Mouse (Mus musculus): ENCODE data around the gene Kat6b.

The Kat6b gene

GRCm38 (mm10) chr14:21548952-21549607 is 67.8 kb downstream of the Kat6b start:
- in situ Hi-C loops (cut with MboI; ENCODE audit: low pct_unique_long_range_greater_than_20kb in 1 of 2, low sequenced_read_pairs in 2 of 2, unreplicated experiment in 1 of 2) = no loop called here

DNA sequence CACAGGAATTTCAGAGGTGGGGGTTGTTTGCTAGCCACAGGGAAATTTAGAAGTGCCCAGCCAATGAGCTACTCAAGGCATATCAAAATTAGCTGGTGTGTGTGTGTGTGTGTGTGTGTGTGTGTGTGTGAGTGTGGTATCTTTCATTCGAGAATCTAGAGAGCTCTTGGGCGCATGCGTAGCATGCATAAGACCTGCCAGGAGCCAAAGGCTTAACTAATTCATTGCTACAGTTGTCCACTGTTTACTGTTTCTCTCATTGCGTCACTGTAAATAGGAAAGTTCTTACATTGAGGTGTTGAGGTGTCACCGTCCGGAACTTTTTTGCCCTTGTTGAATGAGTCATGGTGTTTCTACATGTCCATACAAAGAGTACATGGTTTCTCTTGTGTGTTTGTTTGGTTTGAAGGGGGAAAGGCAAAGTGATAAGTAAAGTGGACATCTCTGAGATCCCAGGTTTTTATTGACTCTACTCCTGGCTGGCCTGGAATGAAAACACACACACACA is 68.4 kb downstream of the Kat6b start:
- in situ Hi-C loops (cut with MboI; ENCODE audit: low pct_unique_long_range_greater_than_20kb in 1 of 2, low sequenced_read_pairs in 2 of 2, unreplicated experiment in 1 of 2) = no loop called here

DNA sequence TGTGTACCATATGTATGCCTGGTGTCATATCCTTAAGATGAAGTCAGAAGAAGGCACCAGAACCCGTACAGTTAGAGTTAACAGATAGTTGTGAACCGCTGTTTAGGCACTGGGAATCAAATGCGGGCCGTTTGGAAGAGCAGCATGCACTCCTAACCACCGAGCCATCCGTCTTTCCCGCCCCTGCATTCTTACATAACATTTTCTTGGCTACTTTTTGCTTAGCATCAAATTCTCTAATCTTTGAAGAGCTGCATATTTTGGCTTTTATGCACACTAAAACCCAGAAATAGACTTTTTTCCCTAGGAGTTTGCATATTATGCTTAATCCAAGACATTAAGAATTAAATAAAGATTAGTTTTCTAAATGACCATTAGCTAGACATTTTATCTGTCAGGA is 69.3 kb downstream of the Kat6b start:
- in situ Hi-C loops (cut with MboI; ENCODE audit: low pct_unique_long_range_greater_than_20kb in 1 of 2, low sequenced_read_pairs in 2 of 2, unreplicated experiment in 1 of 2) = no loop called here

GRCm38 (mm10) chr14:21551655-21552054 is 70.4 kb downstream of the Kat6b start:
- in situ Hi-C loops (cut with MboI; ENCODE audit: low pct_unique_long_range_greater_than_20kb in 1 of 2, low sequenced_read_pairs in 2 of 2, unreplicated experiment in 1 of 2) = no loop called here

- in situ Hi-C loops (cut with MboI; ENCODE audit: low pct_unique_long_range_greater_than_20kb in 1 of 2, low sequenced_read_pairs in 2 of 2, unreplicated experiment in 1 of 2) = no loop called here
These were observed 71.7 kb downstream of the Kat6b start for GRCm38 (mm10) chr14:21552958-21553357.

DNA sequence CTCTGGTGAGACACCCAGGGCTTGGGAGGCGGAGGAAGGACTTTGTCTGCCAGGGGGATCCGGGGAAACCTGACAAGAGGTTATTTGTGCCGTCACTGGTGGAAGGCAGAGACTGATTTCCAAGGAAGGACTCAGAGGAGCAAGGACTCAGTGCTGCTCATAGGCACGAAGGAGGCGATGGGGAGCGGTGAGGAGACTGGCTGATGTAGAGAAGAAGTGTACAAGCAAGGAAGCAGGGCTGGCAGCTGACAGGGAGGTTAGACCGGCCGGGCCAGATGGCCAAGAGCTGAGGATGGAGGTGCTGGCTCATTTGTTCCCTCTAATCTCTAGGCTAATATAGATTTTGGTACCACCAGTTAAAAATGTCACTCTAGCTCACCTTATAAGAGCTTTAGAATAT is 72.8 kb downstream of the Kat6b start:
- in situ Hi-C loops (cut with MboI; ENCODE audit: low pct_unique_long_range_greater_than_20kb in 1 of 2, low sequenced_read_pairs in 2 of 2, unreplicated experiment in 1 of 2) = no loop called here

GRCm38 (mm10) chr14:21558440-21559131 is 77.4 kb downstream of the Kat6b start:
- in situ Hi-C loops (cut with MboI; ENCODE audit: low pct_unique_long_range_greater_than_20kb in 1 of 2, low sequenced_read_pairs in 2 of 2, unreplicated experiment in 1 of 2) = no loop called here

- in situ Hi-C loops (cut with MboI; ENCODE audit: low pct_unique_long_range_greater_than_20kb in 1 of 2, low sequenced_read_pairs in 2 of 2, unreplicated experiment in 1 of 2) = no loop called here
These were observed 78.2 kb downstream of the Kat6b start for GRCm38 (mm10) chr14:21559447-21559846.

DNA sequence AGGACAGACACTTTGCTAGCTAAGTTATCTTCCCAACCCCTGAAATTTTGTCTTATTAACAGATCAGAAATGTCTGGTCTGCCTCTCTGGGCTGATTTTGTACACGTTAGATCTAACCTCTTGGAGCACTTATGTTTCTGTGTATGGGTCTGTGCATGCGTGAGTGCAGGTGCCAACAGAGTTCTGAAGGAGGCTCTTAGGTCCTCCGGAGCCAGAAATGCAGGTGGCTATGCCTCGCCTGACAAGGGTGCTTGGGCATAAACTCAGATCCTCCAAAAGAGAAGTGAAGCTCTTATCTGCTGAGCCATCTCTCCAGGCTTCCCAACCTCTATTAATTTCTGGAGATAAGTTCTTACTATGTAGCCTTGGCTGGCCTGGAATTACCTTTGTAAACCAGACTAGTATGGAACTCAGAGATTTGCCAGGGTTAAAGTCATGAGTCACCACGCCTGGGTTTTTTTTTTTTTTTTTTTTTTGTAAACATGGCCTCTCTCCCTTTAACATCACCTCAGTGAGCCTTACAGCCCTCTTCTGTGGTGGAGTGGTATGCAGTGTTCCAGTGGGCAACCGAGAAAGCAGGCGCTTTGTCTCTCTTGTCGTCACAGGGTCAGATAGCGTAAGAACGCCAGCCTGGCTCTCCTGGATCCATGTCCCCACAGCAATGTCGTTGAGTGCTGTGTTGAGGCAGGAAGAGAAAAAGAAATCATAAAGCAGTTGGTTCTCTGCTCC is 79.4 kb downstream of the Kat6b start:
- in situ Hi-C loops (cut with MboI; ENCODE audit: low pct_unique_long_range_greater_than_20kb in 1 of 2, low sequenced_read_pairs in 2 of 2, unreplicated experiment in 1 of 2) = no loop called here

DNA sequence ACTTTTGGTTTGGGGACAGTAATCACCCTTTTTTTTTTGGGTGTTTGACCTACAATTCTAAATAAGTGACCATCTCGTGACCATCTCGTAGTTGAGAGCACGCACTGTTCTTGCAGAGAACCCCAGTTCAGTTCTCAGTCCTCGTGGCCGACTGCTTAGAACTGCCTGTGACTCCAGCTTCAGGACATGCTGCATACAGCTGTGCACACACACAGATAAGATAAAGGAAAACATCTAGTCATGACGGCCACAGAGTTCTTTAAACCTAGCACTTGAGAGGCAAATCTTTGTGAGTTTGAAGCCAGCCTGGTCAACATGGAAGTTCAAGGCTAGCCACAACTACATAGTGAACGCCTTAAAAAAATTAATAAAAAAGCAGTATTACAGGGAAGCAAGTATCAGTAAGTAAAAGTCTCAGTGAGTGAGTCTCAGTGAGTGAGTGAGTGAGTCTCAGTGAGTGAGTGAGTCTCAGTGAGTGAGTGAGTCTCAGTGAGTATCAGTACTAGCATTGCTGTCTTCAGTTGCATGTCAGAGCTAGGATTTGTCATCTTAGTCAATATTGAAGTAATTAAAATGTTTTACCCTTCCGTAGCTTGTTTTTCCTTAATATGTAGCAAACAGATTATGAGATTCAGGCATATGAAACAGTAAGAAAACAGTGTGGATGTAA is 80.3 kb downstream of the Kat6b start:
- in situ Hi-C loops (cut with MboI; ENCODE audit: low pct_unique_long_range_greater_than_20kb in 1 of 2, low sequenced_read_pairs in 2 of 2, unreplicated experiment in 1 of 2) = no loop called here

DNA sequence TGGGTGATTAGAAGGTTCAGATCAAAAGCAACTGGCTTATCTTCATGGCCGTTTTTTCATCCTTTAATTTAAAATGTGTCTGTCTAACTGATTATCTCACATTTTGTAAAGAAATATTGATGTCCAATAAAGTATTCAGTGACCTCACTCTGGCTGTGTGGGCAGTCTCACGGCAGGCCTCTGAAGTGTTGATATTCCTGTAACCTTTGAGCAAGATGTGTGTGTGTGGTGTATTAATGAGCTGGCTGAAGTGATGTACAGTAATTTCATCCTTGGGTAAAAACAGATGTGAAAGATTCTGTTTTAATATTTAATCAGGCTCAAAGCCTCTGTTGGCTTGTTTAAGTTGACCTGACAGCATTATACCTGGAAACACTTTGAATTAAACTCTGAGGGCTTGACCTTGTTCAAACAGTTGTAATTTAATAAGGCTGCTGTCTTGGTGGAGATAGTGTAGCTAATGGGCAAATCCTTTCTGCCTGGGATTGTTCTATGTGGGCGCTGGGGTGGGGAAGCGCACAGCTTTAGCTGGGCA is 82.4 kb downstream of the Kat6b start:
- in situ Hi-C loops (cut with MboI; ENCODE audit: low pct_unique_long_range_greater_than_20kb in 1 of 2, low sequenced_read_pairs in 2 of 2, unreplicated experiment in 1 of 2) = no loop called here

DNA sequence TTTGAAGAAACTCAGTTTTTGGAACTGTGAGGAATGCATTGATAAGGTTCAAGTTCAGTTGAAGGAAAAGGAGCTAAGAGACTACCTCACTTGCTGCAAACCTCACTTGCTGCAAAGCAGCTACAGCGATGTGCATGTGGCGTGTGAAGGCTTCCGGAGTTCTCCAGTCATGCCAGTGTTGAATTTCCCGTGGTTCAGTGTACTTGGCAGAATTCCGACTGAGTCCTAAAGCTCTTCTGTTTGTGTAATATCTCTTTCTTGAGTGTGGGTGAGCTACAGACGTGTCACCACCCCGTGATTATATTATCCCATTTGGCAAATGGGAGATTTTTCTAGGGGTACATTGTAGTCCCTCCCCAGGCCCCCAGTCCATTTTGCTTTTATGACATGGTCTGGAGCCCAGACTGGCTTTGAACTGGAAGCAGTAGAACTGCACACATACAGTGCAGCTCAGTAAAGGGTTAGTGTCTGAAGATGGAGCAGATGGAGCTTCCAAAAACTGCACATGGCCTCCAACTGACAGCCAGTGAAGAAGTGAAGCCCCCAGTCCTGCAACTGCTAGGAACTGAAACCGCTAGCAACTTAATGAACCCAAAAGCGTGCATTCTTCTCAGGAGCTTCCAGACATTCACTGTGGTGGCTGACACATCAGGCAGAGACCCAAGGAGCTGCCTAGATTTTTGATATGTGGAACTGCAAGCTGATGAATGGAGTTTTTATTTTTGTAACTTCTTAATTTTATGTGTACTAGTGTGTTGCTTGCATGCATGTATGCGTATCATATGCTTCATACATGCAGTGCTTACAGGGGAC is 84.5 kb downstream of the Kat6b start:
- in situ Hi-C loops (cut with MboI; ENCODE audit: low pct_unique_long_range_greater_than_20kb in 1 of 2, low sequenced_read_pairs in 2 of 2, unreplicated experiment in 1 of 2) = no loop called here

- in situ Hi-C loops (cut with MboI; ENCODE audit: low pct_unique_long_range_greater_than_20kb in 1 of 2, low sequenced_read_pairs in 2 of 2, unreplicated experiment in 1 of 2) = no loop called here
These were observed 86.2 kb downstream of the Kat6b start for GRCm38 (mm10) chr14:21567293-21567984.

DNA sequence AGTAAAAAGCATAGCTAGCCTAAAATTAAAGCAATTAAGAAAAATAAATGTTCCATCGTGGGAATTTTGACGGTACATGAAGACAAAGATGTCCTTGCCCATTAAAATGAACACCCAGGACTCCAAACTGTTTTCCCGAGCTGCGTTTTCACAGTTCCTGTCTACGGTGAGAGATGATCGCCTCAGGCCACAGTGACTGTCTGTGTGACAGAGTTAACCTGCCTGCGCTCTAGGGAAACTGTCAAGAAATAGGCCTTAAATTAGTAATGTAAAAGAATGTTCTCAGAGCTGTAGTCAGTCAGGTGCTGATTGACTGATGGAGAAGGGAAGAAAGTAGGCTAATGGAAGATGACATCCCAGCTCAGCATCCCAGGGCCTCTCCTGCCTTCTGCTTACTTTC is 87.6 kb downstream of the Kat6b start:
- in situ Hi-C loops (cut with MboI; ENCODE audit: low pct_unique_long_range_greater_than_20kb in 1 of 2, low sequenced_read_pairs in 2 of 2, unreplicated experiment in 1 of 2) = no loop called here

- in situ Hi-C loops (cut with MboI; ENCODE audit: low pct_unique_long_range_greater_than_20kb in 1 of 2, low sequenced_read_pairs in 2 of 2, unreplicated experiment in 1 of 2) = no loop called here
These were observed 93.6 kb downstream of the Kat6b start for GRCm38 (mm10) chr14:21574686-21575309.

DNA sequence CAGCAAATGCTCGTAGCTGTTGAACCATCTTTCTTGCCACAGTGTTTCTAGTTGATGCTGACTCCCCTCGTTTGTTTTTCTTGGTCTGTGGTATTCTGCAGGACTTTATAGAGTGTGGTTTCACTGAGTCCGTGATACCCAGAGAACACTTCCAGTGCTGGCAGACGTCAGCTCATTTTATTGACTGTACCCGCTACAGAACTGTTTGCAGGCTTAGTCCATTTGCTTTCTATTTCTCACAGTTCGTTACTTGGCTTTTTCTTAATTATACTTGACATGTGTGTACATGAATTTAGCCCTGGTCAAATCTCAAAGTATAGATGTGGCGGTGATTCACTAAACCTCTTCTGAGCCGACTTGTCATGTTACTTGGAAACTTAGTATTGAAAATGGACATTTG is 95.6 kb downstream of the Kat6b start:
- in situ Hi-C loops (cut with MboI; ENCODE audit: low pct_unique_long_range_greater_than_20kb in 1 of 2, low sequenced_read_pairs in 2 of 2, unreplicated experiment in 1 of 2) = no loop called here

DNA sequence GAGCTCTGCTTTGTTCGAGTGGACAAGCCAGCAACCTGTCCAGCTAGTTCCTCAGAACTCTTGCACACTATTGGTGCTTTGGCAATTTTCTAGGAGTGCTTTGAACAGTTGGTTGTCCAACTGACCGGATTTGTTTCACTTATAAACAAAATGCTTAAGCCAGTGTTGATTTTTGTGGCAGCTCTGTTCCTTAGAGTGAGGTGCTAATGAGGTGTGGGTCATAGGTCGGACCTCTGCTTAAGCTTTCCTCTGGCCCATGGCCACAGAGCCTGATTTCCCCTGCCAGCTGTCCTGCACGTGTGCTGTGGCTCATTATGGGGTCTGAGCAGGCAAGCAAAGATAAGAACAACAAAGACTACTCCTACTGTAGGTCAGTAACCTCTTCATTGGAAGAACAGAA is 100.0 kb downstream of the Kat6b start:
- in situ Hi-C loops (cut with MboI; ENCODE audit: low pct_unique_long_range_greater_than_20kb in 1 of 2, low sequenced_read_pairs in 2 of 2, unreplicated experiment in 1 of 2) = no loop called here
